Mouse (Mus musculus) heart, postnatal 0 days (tissue): ENCODE data around the gene Bckdha. TPM values are rescaled to one million over a fixed set of nuclear protein-coding genes. Genes with fewer than 3 reads are reported as not detected.

Experiments
- ATAC-seq: fragments of 200-750 bp; cut with Nextera tagmentation; 2 replicates; pipeline ENCODE4 v1.8.0; 2017; ENCODE audit warnings: low read depth, moderate number of reproducible peaks, moderate library complexity; ENCODE audit not compliant: insufficient read depth
- DNase-seq: peaks from one replicate; pipeline ENCODE4 v3.0.0-alpha.2; 2016; ENCODE audit warnings: low spot score
- H3K27ac ChIP-seq: fragments of 300-500 bp; sonication (generic); 2 replicates; pipeline ENCODE4 v1.5.1; 2014; ENCODE audit warnings: low read depth, mild to moderate bottlenecking
- H3K27me3 ChIP-seq: fragments of 300-500 bp; sonication (generic); 2 replicates; pipeline ENCODE4 v1.6.1; 2014; ENCODE audit warnings: low read length, mixed read lengths; ENCODE audit not compliant: control insufficient read depth, insufficient read depth
- H3K36me3 ChIP-seq: fragments of 300-500 bp; sonication (generic); replicated peaks from 2 replicates; pipeline ENCODE4 v1.6.1; 2014; ENCODE audit warnings: low read length, mixed read lengths; ENCODE audit not compliant: control insufficient read depth, insufficient read depth
- H3K4me1 ChIP-seq: fragments of 300-500 bp; sonication (generic); 2 replicates; pipeline ENCODE4 v1.6.1; 2014; ENCODE audit warnings: antibody characterized with exemption; ENCODE audit not compliant: control insufficient read depth, insufficient read depth
- H3K4me2 ChIP-seq: fragments of 300-500 bp; sonication (generic); 2 replicates; pipeline ENCODE4 v1.6.1; 2014; ENCODE audit warnings: low read depth, mild to moderate bottlenecking, low read length, moderate library complexity
- H3K4me3 ChIP-seq: fragments of 300-500 bp; sonication (generic); 2 replicates; pipeline ENCODE4 v1.5.1; 2014; ENCODE audit warnings: low read depth, low read length
- H3K9ac ChIP-seq: fragments of 300-500 bp; sonication (generic); replicated peaks from 2 replicates; pipeline ENCODE4 v1.6.1; 2014; ENCODE audit warnings: low read depth, low read length, mixed read lengths
- H3K9me3 ChIP-seq: fragments of 300-500 bp; sonication (generic); replicated peaks from 2 replicates; pipeline ENCODE4 v1.6.1; 2016; ENCODE audit warnings: low read length; ENCODE audit not compliant: control insufficient read depth
- CTCF ChIP-seq: IDR thresholded peaks from 2 replicates; pipeline ENCODE4 v1.5.1; 2016; ENCODE audit warnings: antibody characterized with exemption, control low read depth, low read depth
- EP300 ChIP-seq: IDR thresholded peaks from 2 replicates; pipeline ENCODE4 v1.6.1; 2016; ENCODE audit warnings: antibody characterized with exemption, low read depth
- WGBS: fragments of 180-500 bp; shearing (Covaris S2); extraction: QIAGEN DNeasy Blood & Tissue Kit; methylation state at CpG from one replicate; pipeline ENCODE4 v1.1.7; 2014; 5-methylcytosine and 5-hydroxymethylcytosine counted together
- polyA plus RNA-seq: library from polyadenylated mRNA; unstranded; fragments of >200 nt; fragmentation: Nextera tagmentation; extraction: Ambion mirVana; gene quantifications from 2 replicates; pipeline ENCODE4 v1.2.1, GENCODE M21; 2015
- total RNA-seq: library from RNA; depleted of rRNA; stranded (reverse); fragments of >200 nt; gene quantifications from 2 replicates; pipeline ENCODE4 v1.2.3, GENCODE M21; 2014; ENCODE audit warnings: low replicate concordance; rRNA removed

Bckdha gene
- total and polyA plus RNA-seq, 2 experiments from 2014 or later = 89.5 to 154 TPM

- H3K36me3 ChIP-seq = no peaks in the 10 kb centered on the region
Observed at GRCm38 (mm10) chr7:25585351-25586204, 73.2 kb downstream of the Bckdha start.

GRCm38 (mm10) chr7:25584651-25585050 is 74.1 kb downstream of the Bckdha start:
- H3K27ac ChIP-seq = no peak overlapping the region
- H3K36me3 ChIP-seq = no peaks in the 10 kb centered on the region
- WGBS = 71% methylated on average over 5 of the region's 5 CpGs
- no peak overlapping the region for H3K4me3 ChIP-seq
- H3K4me2 ChIP-seq = no peak overlapping the region
- no peaks in the 10 kb centered on the region for H3K4me1 ChIP-seq
- ATAC-seq = no peak
- H3K27me3 ChIP-seq = no peaks in the 10 kb centered on the region
- DNase-seq = no peak
- H3K9ac ChIP-seq = no peak overlapping the region
- no peaks in the 10 kb centered on the region for H3K9me3 ChIP-seq
- TF ChIP-seq EP300 (no peak), CTCF (no peak)

More at GRCm38 (mm10) chr7:25585351-25586204, 73.2 kb downstream of the Bckdha start:
- TF ChIP-seq EP300 (no peak), CTCF (no peak)
- Histone ChIP-seq H3K27ac (no peak overlapping the region), H3K4me2 (no peak overlapping the region), H3K4me3 (no peak overlapping the region), H3K27me3 (no peaks in the 10 kb centered on the region), H3K9me3 (no peaks in the 10 kb centered on the region), H3K9ac (no peak overlapping the region), H3K4me1 (no peaks in the 10 kb centered on the region)
- ATAC-seq (no peak), DNase-seq (no peak)
- WGBS = 63% methylated on average over 9 of the region's 9 CpGs

- DNase-seq (no peak), ATAC-seq (no peak)
- no peak for TF ChIP-seq CTCF
- no peak for TF ChIP-seq EP300
- 74% methylated on average over 15 of the region's 15 CpGs for WGBS
- Histone ChIP-seq H3K9ac (no peak overlapping the region), H3K4me1 (no peaks in the 10 kb centered on the region), H3K4me3 (no peak overlapping the region), H3K27me3 (no peaks in the 10 kb centered on the region), H3K36me3 (no peaks in the 10 kb centered on the region), H3K27ac (no peak overlapping the region), H3K9me3 (no peaks in the 10 kb centered on the region), H3K4me2 (no peak overlapping the region)
Observed at GRCm38 (mm10) chr7:25582301-25582810, 76.4 kb downstream of the Bckdha start.

Other genes starting within 250 kb of the Bckdha start
- not detected in 2 replicates for gene Cxcl17, start 246.1 kb downstream of the Bckdha start, total RNA-seq
- 0.42 and 1.1 TPM in 2 replicates for gene Cxcl17, start 246.1 kb downstream of the Bckdha start, polyA plus RNA-seq
- 4.9 and 12.8 TPM in 2 replicates for gene Ceacam1, start 181.4 kb downstream of the Bckdha start, total RNA-seq
- 4.7 and 5.5 TPM in 2 replicates for gene Ceacam1, start 181.4 kb downstream of the Bckdha start, polyA plus RNA-seq
- gene Ceacam2, start 119.1 kb downstream of the Bckdha start, total RNA-seq = not detected in 2 replicates
- gene Ceacam2, start 119.1 kb downstream of the Bckdha start, polyA plus RNA-seq = not detected in 2 replicates
- not detected in 2 replicates for gene Erich4, start 43.1 kb downstream of the Bckdha start, total RNA-seq
- gene Erich4, start 43.1 kb downstream of the Bckdha start, polyA plus RNA-seq = 0.12 TPM in 1 of 2 replicates, not detected in the other
- 73.5 and 80.4 TPM in 2 replicates for gene Dmac2, start 39.6 kb downstream of the Bckdha start, total RNA-seq
- gene Dmac2, start 39.6 kb downstream of the Bckdha start, polyA plus RNA-seq = 71.3 and 72.2 TPM in 2 replicates
- 9.9 and 11.3 TPM in 2 replicates for gene B3gnt8, start 32.3 kb downstream of the Bckdha start, total RNA-seq
- 4.1 and 4.6 TPM in 2 replicates for gene B3gnt8, start 32.3 kb downstream of the Bckdha start, polyA plus RNA-seq
- gene Exosc5, start 183 bp upstream of the Bckdha start, total RNA-seq = 20.1 and 20.3 TPM in 2 replicates
- 27.7 and 28.2 TPM in 2 replicates for gene Exosc5, start 183 bp upstream of the Bckdha start, polyA plus RNA-seq
- gene Tmem91, start 16.2 kb upstream of the Bckdha start, total RNA-seq = not detected in 2 replicates
- gene Tmem91, start 16.2 kb upstream of the Bckdha start, polyA plus RNA-seq = 0.77 and 1.2 TPM in 2 replicates
- 5.0 and 11.4 TPM in 2 replicates for gene B9d2, start 21.8 kb upstream of the Bckdha start, total RNA-seq
- gene B9d2, start 21.8 kb upstream of the Bckdha start, polyA plus RNA-seq = 26.5 and 26.7 TPM in 2 replicates
- 10.4 and 10.7 TPM in 2 replicates for gene Tgfb1, start 28.0 kb upstream of the Bckdha start, total RNA-seq
- gene Tgfb1, start 28.0 kb upstream of the Bckdha start, polyA plus RNA-seq = 2.6 TPM in 2 replicates
- gene Ccdc97, start 60.1 kb upstream of the Bckdha start, total RNA-seq = 11.6 and 31.6 TPM in 2 replicates
- gene Ccdc97, start 60.1 kb upstream of the Bckdha start, polyA plus RNA-seq = 13.3 and 14.7 TPM in 2 replicates
- 78.5 and 101 TPM in 2 replicates for gene Hnrnpul1, start 95.8 kb upstream of the Bckdha start, total RNA-seq
- gene Hnrnpul1, start 95.8 kb upstream of the Bckdha start, polyA plus RNA-seq = 26.8 and 27.7 TPM in 2 replicates
- gene Axl, start 129.7 kb upstream of the Bckdha start, total RNA-seq = 56.5 and 63.8 TPM in 2 replicates
- 32.1 and 33.3 TPM in 2 replicates for gene Axl, start 129.7 kb upstream of the Bckdha start, polyA plus RNA-seq
- 10.1 and 12.7 TPM in 2 replicates for gene Cyp2s1, start 157.9 kb upstream of the Bckdha start, total RNA-seq
- gene Cyp2s1, start 157.9 kb upstream of the Bckdha start, polyA plus RNA-seq = 4.1 and 4.4 TPM in 2 replicates
- not detected in 2 replicates for gene Cyp2b10, start 238.6 kb upstream of the Bckdha start, total RNA-seq
- 0.08 and 0.45 TPM in 2 replicates for gene Cyp2b10, start 238.6 kb upstream of the Bckdha start, polyA plus RNA-seq